Comparison of ENCODE assay signal across 14 mouse cellular contexts in the genomic region with DNA sequence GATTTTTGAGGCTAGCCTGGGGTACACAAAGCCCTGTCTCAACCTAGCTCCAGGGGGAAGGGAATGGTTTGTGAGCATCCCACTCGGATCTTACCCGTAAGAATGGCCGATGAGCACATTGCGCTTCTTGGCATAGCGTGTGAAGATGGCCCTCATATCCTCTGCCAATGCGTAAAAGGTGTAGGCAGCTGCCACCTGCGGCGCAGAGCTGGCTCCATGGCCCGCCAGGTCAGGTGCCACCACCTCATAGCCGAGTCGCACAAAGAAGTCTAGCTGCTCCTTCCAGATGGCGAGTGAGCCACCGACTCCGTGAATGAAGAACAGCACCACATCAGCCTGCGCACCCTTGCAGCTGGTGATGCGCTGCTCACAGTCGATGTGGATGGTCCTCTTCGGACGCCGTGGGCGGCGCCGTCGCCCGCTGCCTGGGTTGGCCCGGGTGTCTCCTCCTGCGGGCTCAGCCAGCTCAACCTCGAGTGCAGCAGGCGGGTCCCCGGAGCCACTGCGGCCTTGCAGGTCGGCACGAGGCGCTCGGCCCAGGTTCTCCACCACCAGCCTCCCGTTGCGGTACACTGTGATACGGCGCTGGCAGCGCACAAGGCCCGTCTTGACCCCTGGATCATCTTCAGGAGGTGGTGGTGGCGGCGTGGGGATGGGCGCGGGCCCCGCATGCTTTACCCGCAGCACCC. TPM values are rescaled to one million over a fixed set of nuclear protein-coding genes. Genes with fewer than 3 reads are reported as not detected.
DNase-seq lines count a peak whose midpoint lies in the region; ATAC-seq and TF ChIP-seq lines count a peak whose summit lies in the region.
"Had no signal": no experiment of that assay in that cellular context is flagged by ENCODE, and none has a peak within 500 bp of the region (broad histone marks: within the 10 kb centered on the region; RNA-seq: fewer than 3 reads in every experiment).

No protein-coding gene starts in this region.

- ATAC-seq in forebrain, embryonic 15.5 days (replicated peaks), result no peak
- ATAC-seq in forebrain, embryonic 16.5 days, result no peak
- ATAC-seq in hindbrain, embryonic 14.5 days (ENCODE audit: low FRiP score), result no peak
- ATAC-seq in CD4-positive, CD25-positive, alpha-beta regulatory T cell, adult 4 months, result no peak
- no peak for ATAC-seq in monocyte, adult 5-6 weeks (replicated peaks; ENCODE audit: insufficient number of reproducible peaks, low FRiP score, low TSS enrichment, poor library complexity, severe bottlenecking)
- ATAC-seq: intestine, embryonic 16.5 days had no signal

- peaks cover 54% of the 10 kb centered on the region for H3K4me1 ChIP-seq in forebrain, embryonic 15.5 days
- peaks cover 43% of the 10 kb centered on the region for H3K4me1 ChIP-seq in forebrain, embryonic 16.5 days (replicated peaks; ENCODE audit: control insufficient read depth, insufficient read depth, low read length)
- peaks cover 37% of the 10 kb centered on the region for H3K4me1 ChIP-seq in testis, adult 2 months (ENCODE audit: control insufficient read depth, insufficient read depth, low read length)
- peaks cover 24% of the 10 kb centered on the region for H3K4me1 ChIP-seq in hindbrain, embryonic 14.5 days (replicated peaks; ENCODE audit: control insufficient read depth, insufficient read depth, low read length)

- no peak for TF ChIP-seq POLR2A in testis, adult 2 months (IDR thresholded peaks at IDR 0.05; ENCODE audit: control insufficient read depth, low read depth, low read length)

- DNase-seq in testis, postnatal 14 days (ENCODE audit: low spot score), result no peak
- no peak for DNase-seq in hindbrain, embryonic 14.5 days (ENCODE audit: low spot score)
- no peak for DNase-seq in adrenal gland, postnatal 14 days
- DNase-seq: heart, adult 2 months; lung, embryonic 14.5 days; right cerebral cortex, postnatal 4 days had no signal

- TF ChIP-seq CTCF in testis, adult 2 months (IDR thresholded peaks at IDR 0.05; ENCODE audit: control insufficient read depth, insufficient read depth, insufficient replicate concordance, low read depth, low read length), result no peak

- 82% methylated on average over 47 of the region's 47 CpGs for WGBS in forebrain, embryonic 15.5 days
- WGBS in forebrain, embryonic 16.5 days, result 78% methylated on average over 47 of the region's 47 CpGs
- 82% methylated on average over 47 of the region's 47 CpGs for WGBS in hindbrain, embryonic 14.5 days

- H3K4me2 ChIP-seq in forebrain, embryonic 15.5 days (replicated peaks), result 0 out of 2 replicates have a peak overlapping the region, but pooled peaks have one; percentile 80
- no peak overlapping the region for H3K4me2 ChIP-seq in forebrain, embryonic 16.5 days (ENCODE audit: low read length)
- peak overlapping the region; percentile 74; the same call in 1 of the 2 replicates for H3K4me2 ChIP-seq in hindbrain, embryonic 14.5 days (replicated peaks)

- no peaks in the 10 kb centered on the region for H3K27me3 ChIP-seq in forebrain, embryonic 15.5 days
- no peaks in the 10 kb centered on the region for H3K27me3 ChIP-seq in forebrain, embryonic 16.5 days (replicated peaks; ENCODE audit: control insufficient read depth, insufficient read depth, low read length)
- no peaks in the 10 kb centered on the region for H3K27me3 ChIP-seq in testis, adult 2 months (ENCODE audit: control insufficient read depth, insufficient read depth, low read length)
- no peaks in the 10 kb centered on the region for H3K27me3 ChIP-seq in hindbrain, embryonic 14.5 days (ENCODE audit: control insufficient read depth, insufficient read depth, low read length)
- H3K27me3 ChIP-seq: CH12.LX had no signal

- H3K9me3 ChIP-seq in forebrain, embryonic 15.5 days, result no peaks in the 10 kb centered on the region
- H3K9me3 ChIP-seq in forebrain, embryonic 16.5 days (ENCODE audit: control insufficient read depth, low read length), result no peaks in the 10 kb centered on the region
- no peaks in the 10 kb centered on the region for H3K9me3 ChIP-seq in hindbrain, embryonic 14.5 days (ENCODE audit: control insufficient read depth, low read length)

- no peak overlapping the region for H3K27ac ChIP-seq in forebrain, embryonic 15.5 days (replicated peaks)
- H3K27ac ChIP-seq in forebrain, embryonic 16.5 days (ENCODE audit: low read length), result no peak overlapping the region
- no peak overlapping the region for H3K27ac ChIP-seq in testis, adult 2 months (ENCODE audit: control insufficient read depth, insufficient read depth, low read depth, low read length)
- H3K27ac ChIP-seq in hindbrain, embryonic 14.5 days, result no peak overlapping the region
- H3K27ac ChIP-seq: heart, adult 2 months had no signal

- no peak overlapping the region for H3K4me3 ChIP-seq in forebrain, embryonic 15.5 days
- H3K4me3 ChIP-seq in forebrain, embryonic 16.5 days (replicated peaks; ENCODE audit: low read length), result no peak overlapping the region
- peak overlapping the region; percentile 13 for H3K4me3 ChIP-seq in testis, adult 2 months (ENCODE audit: control insufficient read depth, low read depth, low read length)
- H3K4me3 ChIP-seq in hindbrain, embryonic 14.5 days (replicated peaks; ENCODE audit: low read length), result no peak overlapping the region
- H3K4me3 ChIP-seq: heart, adult 2 months; myocyte had no signal

- peaks cover 30% of the 10 kb centered on the region for H3K36me3 ChIP-seq in forebrain, embryonic 15.5 days
- H3K36me3 ChIP-seq in forebrain, embryonic 16.5 days (ENCODE audit: control insufficient read depth, insufficient read depth), result peaks cover 16% of the 10 kb centered on the region
- H3K36me3 ChIP-seq in testis, adult 2 months (ENCODE audit: control insufficient read depth, insufficient read depth, low read length), result no peaks in the 10 kb centered on the region
- peaks cover 48% of the 10 kb centered on the region for H3K36me3 ChIP-seq in hindbrain, embryonic 14.5 days (replicated peaks; ENCODE audit: control insufficient read depth, insufficient read depth)

- H3K9ac ChIP-seq in forebrain, embryonic 15.5 days (replicated peaks), result no peak overlapping the region
- H3K9ac ChIP-seq in forebrain, embryonic 16.5 days (replicated peaks; ENCODE audit: low read depth, low read length), result no peak overlapping the region
- H3K9ac ChIP-seq in hindbrain, embryonic 14.5 days, result no peak overlapping the region
- H3K9ac ChIP-seq: lung, embryonic 14.5 days had no signal

RNA-seq across cellular contexts. Expression of a gene that starts 2.2 kb away (rescaled TPM):
- 139 and 140 TPM in 2 replicates for polyA plus RNA-seq in forebrain, embryonic 15.5 days (2015; fragmentation: Nextera tagmentation; extraction: Ambion mirVana)
- polyA plus RNA-seq in forebrain, embryonic 16.5 days (2015; fragmentation: Nextera tagmentation; extraction: Ambion mirVana), result 113 and 127 TPM in 2 replicates
- polyA plus RNA-seq in testis, adult 2 months (2012; rRNA removed), result 231 and 283 TPM in 2 replicates
- polyA plus RNA-seq in hindbrain, embryonic 14.5 days (2014; fragmentation: Nextera tagmentation; extraction: Ambion mirVana), result 125 and 126 TPM in 2 replicates
- 10 to 100 TPM; 16.3 to 19.5 TPM for polyA plus RNA-seq in CD4-positive, CD25-positive, alpha-beta regulatory T cell, adult 4 months (2017; shearing (Covaris generic))
- 2.2 to 12.0 TPM (median 8.3 TPM) in 3 replicates for total RNA-seq in monocyte, adult 5-6 weeks (2017)
- total RNA-seq in adrenal gland, postnatal 14 days (2021), result 43.3 and 44.7 TPM in 2 replicates

RNA-seq across cellular contexts. Expression of a gene that starts 3.5 kb away (rescaled TPM):
- polyA plus RNA-seq in forebrain, embryonic 15.5 days (2015; fragmentation: Nextera tagmentation; extraction: Ambion mirVana), result 189 and 199 TPM in 2 replicates
- 173 and 178 TPM in 2 replicates for polyA plus RNA-seq in forebrain, embryonic 16.5 days (2015; fragmentation: Nextera tagmentation; extraction: Ambion mirVana)
- polyA plus RNA-seq in testis, adult 2 months (2012; rRNA removed), result 14.2 and 19.5 TPM in 2 replicates
- 158 and 195 TPM in 2 replicates for polyA plus RNA-seq in hindbrain, embryonic 14.5 days (2014; fragmentation: Nextera tagmentation; extraction: Ambion mirVana)
- polyA plus RNA-seq in CD4-positive, CD25-positive, alpha-beta regulatory T cell, adult 4 months (2017; shearing (Covaris generic)), result 10 to 100 TPM; 65.1 to 82.9 TPM
- 5.7 to 17.9 TPM (median 13.7 TPM) in 3 replicates for total RNA-seq in monocyte, adult 5-6 weeks (2017)
- total RNA-seq in adrenal gland, postnatal 14 days (2021), result 145 and 164 TPM in 2 replicates

RNA-seq across cellular contexts. Expression of a gene that starts 7.7 kb away (rescaled TPM):
- polyA plus RNA-seq in forebrain, embryonic 15.5 days (2015; fragmentation: Nextera tagmentation; extraction: Ambion mirVana), result 222 and 240 TPM in 2 replicates
- polyA plus RNA-seq in forebrain, embryonic 16.5 days (2015; fragmentation: Nextera tagmentation; extraction: Ambion mirVana), result 218 and 236 TPM in 2 replicates
- 136 and 152 TPM in 2 replicates for polyA plus RNA-seq in testis, adult 2 months (2012; rRNA removed)
- 218 and 236 TPM in 2 replicates for polyA plus RNA-seq in hindbrain, embryonic 14.5 days (2014; fragmentation: Nextera tagmentation; extraction: Ambion mirVana)
- polyA plus RNA-seq in CD4-positive, CD25-positive, alpha-beta regulatory T cell, adult 4 months (2017; shearing (Covaris generic)), result 10 to 100 TPM; 22.5 to 22.7 TPM
- 33.6 to 53.8 TPM (median 42.4 TPM) in 3 replicates for total RNA-seq in monocyte, adult 5-6 weeks (2017)
- total RNA-seq in adrenal gland, postnatal 14 days (2021), result 54.4 and 57.8 TPM in 2 replicates

RNA-seq across cellular contexts. Expression of a gene that starts 24.5 kb away (rescaled TPM):
- polyA plus RNA-seq in forebrain, embryonic 15.5 days (2015; fragmentation: Nextera tagmentation; extraction: Ambion mirVana), result 9.4 and 9.8 TPM in 2 replicates
- polyA plus RNA-seq in forebrain, embryonic 16.5 days (2015; fragmentation: Nextera tagmentation; extraction: Ambion mirVana), result 4.1 and 4.4 TPM in 2 replicates
- 0.99 and 1.2 TPM in 2 replicates for polyA plus RNA-seq in testis, adult 2 months (2012; rRNA removed)
- 8.5 and 10.6 TPM in 2 replicates for polyA plus RNA-seq in hindbrain, embryonic 14.5 days (2014; fragmentation: Nextera tagmentation; extraction: Ambion mirVana)
- under 1 TPM in 1 of 2 experiments, not detected in 1; 0.20 TPM for polyA plus RNA-seq in CD4-positive, CD25-positive, alpha-beta regulatory T cell, adult 4 months (2017; shearing (Covaris generic))
- total RNA-seq in monocyte, adult 5-6 weeks (2017), result 4.7 to 11.0 TPM (median 8.5 TPM) in 3 replicates
- total RNA-seq in adrenal gland, postnatal 14 days (2021), result 14.8 and 17.2 TPM in 2 replicates

RNA-seq across cellular contexts. Expression of a gene that starts 26.6 kb away (rescaled TPM):
- polyA plus RNA-seq in forebrain, embryonic 15.5 days (2015; fragmentation: Nextera tagmentation; extraction: Ambion mirVana), result 12.2 and 13.7 TPM in 2 replicates
- polyA plus RNA-seq in forebrain, embryonic 16.5 days (2015; fragmentation: Nextera tagmentation; extraction: Ambion mirVana), result 12.1 and 12.6 TPM in 2 replicates
- polyA plus RNA-seq in testis, adult 2 months (2012; rRNA removed), result 6.1 and 6.3 TPM in 2 replicates
- 4.7 and 7.3 TPM in 2 replicates for polyA plus RNA-seq in hindbrain, embryonic 14.5 days (2014; fragmentation: Nextera tagmentation; extraction: Ambion mirVana)
- polyA plus RNA-seq in CD4-positive, CD25-positive, alpha-beta regulatory T cell, adult 4 months (2017; shearing (Covaris generic)), result 1 to 10 TPM; 2.9 to 3.1 TPM
- total RNA-seq in monocyte, adult 5-6 weeks (2017), result 16.0 to 22.2 TPM (median 16.4 TPM) in 3 replicates
- total RNA-seq in adrenal gland, postnatal 14 days (2021), result 20.0 and 21.5 TPM in 2 replicates
